Comparison of ENCODE assay signal across 14 mouse cellular contexts in genomic region chr12:76459032-76459431, GRCm38 (mm10). TPM values are rescaled to one million over a fixed set of nuclear protein-coding genes. Genes with fewer than 3 reads are reported as not detected.
A peak's percentile ranks its signal among the peaks of the same experiment; 100 is the strongest.
DNase-seq lines count a peak whose midpoint lies in the region; ATAC-seq lines count a peak whose summit lies in the region.
"Had no signal": no experiment of that assay in that cellular context is flagged by ENCODE, and none has a peak within 500 bp of the region (broad histone marks: within the 10 kb centered on the region; RNA-seq: fewer than 3 reads in every experiment).

No protein-coding gene starts in this region.

- DNase-seq in heart, postnatal 4 days = no peak
- no peak for DNase-seq in lung, adult 18-20 months
- peak; percentile 48 for DNase-seq in ZHBTc4 (ENCODE audit: low read depth, low spot score)
- DNase-seq in spleen, postnatal 14 days (ENCODE audit: low spot score in 2 of 2) = no peak
- no peak for DNase-seq in B cell, adult 2 months
- DNase-seq: gastrocnemius, postnatal 36 days; lung, adult 2 months had no signal

- peaks cover 9% of the 10 kb centered on the region for H3K4me1 ChIP-seq in heart, embryonic 12.5 days (replicated peaks)
- H3K4me1 ChIP-seq in lung, embryonic 16.5 days (replicated peaks; ENCODE audit: control insufficient read depth, insufficient read depth, low read length) = 0 out of 2 replicates have a peak, but pooled peaks cover 3% of the 10 kb centered on the region
- peaks cover 8% of the 10 kb centered on the region for H3K4me1 ChIP-seq in stomach, embryonic 16.5 days (ENCODE audit: control insufficient read depth, insufficient read depth, low read length)

- H3K27me3 ChIP-seq in heart, embryonic 12.5 days (replicated peaks) = no peaks in the 10 kb centered on the region
- no peaks in the 10 kb centered on the region for H3K27me3 ChIP-seq in lung, embryonic 16.5 days (ENCODE audit: control insufficient read depth, insufficient read depth, low read depth, low read length)
- no peaks in the 10 kb centered on the region for H3K27me3 ChIP-seq in stomach, embryonic 16.5 days (ENCODE audit: control insufficient read depth, insufficient read depth, low read length)

- H3K4me3 ChIP-seq in heart, embryonic 12.5 days = no peak overlapping the region
- no peak overlapping the region for H3K4me3 ChIP-seq in lung, embryonic 16.5 days (ENCODE audit: low read length)
- H3K4me3 ChIP-seq in stomach, embryonic 16.5 days (replicated peaks; ENCODE audit: low read length) = no peak overlapping the region

- H3K4me2 ChIP-seq in heart, embryonic 12.5 days = no peak overlapping the region
- H3K4me2 ChIP-seq in lung, embryonic 16.5 days (ENCODE audit: low read depth, low read length) = no peak overlapping the region
- H3K4me2 ChIP-seq in stomach, embryonic 16.5 days (ENCODE audit: low read depth, low read length) = no peak overlapping the region

- 33% methylated on average over 4 of the region's 4 CpGs for WGBS in heart, embryonic 12.5 days
- 42% methylated on average over 4 of the region's 4 CpGs for WGBS in lung, embryonic 16.5 days
- 43% methylated on average over 4 of the region's 4 CpGs for WGBS in stomach, embryonic 16.5 days

- ATAC-seq in heart, embryonic 12.5 days (ENCODE audit: insufficient number of reproducible peaks, low FRiP score) = peak; percentile 45; the same call in 1 of the 2 replicates
- peak; percentile 54 for ATAC-seq in lung, embryonic 16.5 days (ENCODE audit: low read depth)
- peak; percentile 88 for ATAC-seq in stomach, embryonic 16.5 days (ENCODE audit: insufficient read depth, low FRiP score)
- ATAC-seq: CD4-positive, CD25-positive, alpha-beta regulatory T cell, adult 4 months; forebrain, embryonic 16.5 days; inflammation-experienced regulatory T-cells, adult 6 months had no signal

- H3K27ac ChIP-seq in heart, embryonic 12.5 days (ENCODE audit: poor library complexity, severe bottlenecking) = peak overlapping the region; percentile 35; the same call in 1 of the 2 replicates
- no peak overlapping the region for H3K27ac ChIP-seq in lung, embryonic 16.5 days (ENCODE audit: low read length)
- H3K27ac ChIP-seq in stomach, embryonic 16.5 days (ENCODE audit: low read length) = peak overlapping the region; percentile 44; the same call in 1 of the 2 replicates

- H3K9ac ChIP-seq in heart, embryonic 12.5 days = no peak overlapping the region
- no peak overlapping the region for H3K9ac ChIP-seq in lung, embryonic 16.5 days (ENCODE audit: low read length)
- H3K9ac ChIP-seq in stomach, embryonic 16.5 days (ENCODE audit: low read length) = no peak overlapping the region

- H3K36me3 ChIP-seq in heart, embryonic 12.5 days = no peaks in the 10 kb centered on the region
- no peaks in the 10 kb centered on the region for H3K36me3 ChIP-seq in lung, embryonic 16.5 days (ENCODE audit: control insufficient read depth, insufficient read depth, low read length)
- H3K36me3 ChIP-seq in stomach, embryonic 16.5 days (ENCODE audit: control insufficient read depth, insufficient read depth, low read length) = no peaks in the 10 kb centered on the region

- H3K9me3 ChIP-seq in heart, embryonic 12.5 days (replicated peaks) = no peaks in the 10 kb centered on the region
- H3K9me3 ChIP-seq in lung, embryonic 16.5 days (ENCODE audit: control insufficient read depth, low read length) = no peaks in the 10 kb centered on the region
- no peaks in the 10 kb centered on the region for H3K9me3 ChIP-seq in stomach, embryonic 16.5 days (replicated peaks; ENCODE audit: control insufficient read depth, low read length)

RNA-seq across cellular contexts. Expression of gene Ppp1r36, which starts 41.7 kb away (rescaled TPM):
- 2.8 and 3.8 TPM in 2 replicates for polyA plus RNA-seq in heart, embryonic 12.5 days (2016; fragmentation: Nextera tagmentation; extraction: Ambion mirVana)
- total RNA-seq in heart, postnatal 4 days (2021) = 1 to 10 TPM; 1.6 to 1.8 TPM
- 9.1 and 10.4 TPM in 2 replicates for polyA plus RNA-seq in lung, embryonic 16.5 days (2015; fragmentation: Nextera tagmentation; extraction: Ambion mirVana)
- 3.2 and 3.3 TPM in 2 replicates for polyA plus RNA-seq in stomach, embryonic 16.5 days (2015; fragmentation: Nextera tagmentation; extraction: Ambion mirVana)
- total RNA-seq: gastrocnemius, postnatal 36 days had no signal
- polyA plus RNA-seq: CD4-positive, CD25-positive, alpha-beta regulatory T cell, adult 4 months; inflammation-experienced regulatory T-cells, adult 6 months; spleen, adult 2 months had no signal

RNA-seq across cellular contexts. Expression of gene Hspa2, which starts 55.1 kb away (rescaled TPM):
- 23.2 and 23.9 TPM in 2 replicates for polyA plus RNA-seq in heart, embryonic 12.5 days (2016; fragmentation: Nextera tagmentation; extraction: Ambion mirVana)
- total RNA-seq in heart, postnatal 4 days (2021) = 10 to 100 TPM; 13.5 to 14.6 TPM
- 15.4 and 15.7 TPM in 2 replicates for polyA plus RNA-seq in lung, embryonic 16.5 days (2015; fragmentation: Nextera tagmentation; extraction: Ambion mirVana)
- 13.6 and 15.3 TPM in 2 replicates for polyA plus RNA-seq in stomach, embryonic 16.5 days (2015; fragmentation: Nextera tagmentation; extraction: Ambion mirVana)
